Mouse (Mus musculus) brain, embryonic 14.5 days (tissue): Measurements from ENCODE around the gene Syne2.
A peak's percentile ranks its signal among the peaks of the same experiment; 100 is the strongest.

Experiments
- CTCF ChIP-seq: fragments of 200-500 bp; IDR thresholded peaks from 2 replicates; pipeline ENCODE4 v1.5.1; 2012; ENCODE audit warnings: inconsistent platforms, mild to moderate bottlenecking, moderate library complexity, borderline replicate concordance; ENCODE audit not compliant: insufficient read depth, insufficient read length; ENCODE audit errors: extremely low read depth
- POLR2A ChIP-seq: fragments of 200-500 bp; IDR thresholded peaks from 2 replicates; pipeline ENCODE4 v1.6.1; 2012; ENCODE audit warnings: mild to moderate bottlenecking, inconsistent platforms, borderline replicate concordance; ENCODE audit not compliant: poor library complexity, insufficient read depth, insufficient read length, severe bottlenecking; ENCODE audit errors: extremely low read depth

DNA sequence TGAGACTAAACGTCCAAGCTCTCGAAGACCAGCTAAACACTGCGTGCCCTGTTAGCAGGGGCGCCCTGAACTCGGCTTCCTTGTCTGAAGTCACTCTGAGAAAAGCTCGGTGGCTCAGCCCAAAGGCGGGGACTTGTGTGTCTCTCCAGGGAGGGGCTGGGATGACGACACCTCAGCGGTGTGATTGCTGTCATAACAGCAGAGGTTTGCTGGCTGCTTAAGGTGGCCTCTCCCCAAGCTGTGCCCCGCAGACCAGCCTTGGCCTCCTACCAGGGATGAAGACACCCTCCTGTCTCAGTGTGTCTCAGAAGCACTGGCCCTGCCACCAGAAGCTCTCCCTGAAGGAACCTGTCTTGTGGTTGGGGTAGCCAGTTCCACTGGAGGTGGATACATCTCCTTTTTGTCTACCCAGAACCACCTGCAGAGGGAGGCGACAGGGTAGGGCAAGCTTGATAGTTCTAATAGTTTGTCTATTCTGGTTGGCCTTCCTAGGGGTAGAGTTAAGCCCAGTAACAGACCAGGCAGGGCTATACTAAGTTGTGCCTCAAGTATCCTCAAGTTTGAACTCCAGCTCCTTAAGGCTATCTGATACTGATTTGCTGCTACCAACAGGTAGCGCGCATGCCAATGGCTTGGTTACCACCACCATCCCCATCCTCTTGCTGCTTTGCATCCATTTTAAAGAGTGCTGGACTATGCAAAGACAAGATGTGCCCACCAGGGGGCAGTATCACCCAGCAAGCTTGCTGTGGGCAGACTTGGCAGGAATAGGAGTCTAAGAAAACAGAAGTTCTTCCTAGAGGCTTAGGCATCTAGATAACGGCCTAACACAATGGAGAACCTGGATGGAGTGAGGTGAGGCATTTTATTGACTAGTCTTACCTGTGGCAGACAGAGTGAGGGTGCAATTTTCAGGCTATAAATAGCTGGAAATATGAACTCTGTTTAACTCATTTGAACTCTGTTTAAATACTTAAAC, 198.5 kb downstream of the Syne2 start:
- TF ChIP-seq POLR2A (no peak), CTCF (peak; percentile 81; the same call in 1 of the 2 replicates)
